Mouse (Mus musculus) forebrain, embryonic 15.5 days (tissue): ENCODE data around the gene Gm21981. TPM values are rescaled to one million over a fixed set of nuclear protein-coding genes. Genes with fewer than 3 reads are reported as not detected.

Experiments
- ATAC-seq: fragments of 200-750 bp; cut with Nextera tagmentation; replicated peaks from 2 replicates; pipeline ENCODE4 v1.8.0; 2017; ENCODE audit warnings: mild to moderate bottlenecking, moderate TSS enrichment, moderate library complexity
- H3K27ac ChIP-seq: fragments of 300-500 bp; sonication (generic); replicated peaks from 2 replicates; pipeline ENCODE4 v1.5.1; 2015; ENCODE audit warnings: mild to moderate bottlenecking, inconsistent platforms
- H3K27me3 ChIP-seq: fragments of 300-500 bp; sonication (generic); 2 replicates; pipeline ENCODE4 v1.6.1; 2015; ENCODE audit warnings: inconsistent platforms
- H3K36me3 ChIP-seq: fragments of 300-500 bp; sonication (generic); 2 replicates; pipeline ENCODE4 v1.6.1; 2015; ENCODE audit warnings: mild to moderate bottlenecking, inconsistent platforms
- H3K4me1 ChIP-seq: fragments of 300-500 bp; sonication (generic); 2 replicates; pipeline ENCODE4 v1.6.1; 2015; ENCODE audit warnings: inconsistent platforms
- H3K4me2 ChIP-seq: fragments of 300-500 bp; sonication (generic); replicated peaks from 2 replicates; pipeline ENCODE4 v1.6.1; 2015; ENCODE audit warnings: mild to moderate bottlenecking, inconsistent platforms
- H3K4me3 ChIP-seq: fragments of 300-500 bp; sonication (generic); 2 replicates; pipeline ENCODE4 v1.5.1; 2015; ENCODE audit warnings: mild to moderate bottlenecking, inconsistent platforms
- H3K9ac ChIP-seq: fragments of 300-500 bp; sonication (generic); replicated peaks from 2 replicates; pipeline ENCODE4 v1.6.1; 2015; ENCODE audit warnings: mild to moderate bottlenecking, inconsistent platforms
- H3K9me3 ChIP-seq: fragments of 300-500 bp; sonication (generic); 2 replicates; pipeline ENCODE4 v1.6.1; 2016; ENCODE audit warnings: inconsistent platforms
- WGBS: fragments of 180-500 bp; shearing (Covaris S2); methylation state at CpG from one replicate; pipeline ENCODE4 v1.1.7; 2015; ENCODE audit warnings: mixed read lengths; 5-methylcytosine and 5-hydroxymethylcytosine counted together
- polyA plus RNA-seq: library from polyadenylated mRNA; unstranded; fragments of >200 nt; fragmentation: Nextera tagmentation; extraction: Ambion mirVana; gene quantifications from 2 replicates; pipeline ENCODE4 v1.2.1, GENCODE M21; 2015

Gene Gm21981
- polyA plus RNA-seq: 0.33 and 0.73 TPM in 2 replicates

GRCm38 (mm10) chr17:47694442-47694502 is at the start of gene Gm21981:
Gene Gm21981, minus strand, starts transcription at chr17:47694455.
- Histone ChIP-seq H3K27me3 (no peaks in the 10 kb centered on the region), H3K4me1 (peaks cover 21% of the 10 kb centered on the region), H3K9me3 (no peaks in the 10 kb centered on the region), H3K36me3 (no peaks in the 10 kb centered on the region), H3K27ac (peak within 1 kb of the TSS; percentile 32), H3K4me2 (peak within 1 kb of the TSS; percentile 82), H3K4me3 (peak within 1 kb of the TSS; percentile 60), H3K9ac (peak within 1 kb of the TSS; percentile 66)
- 0% methylated on average over 3 of the region's 3 CpGs for WGBS
- no peak for ATAC-seq

DNA sequence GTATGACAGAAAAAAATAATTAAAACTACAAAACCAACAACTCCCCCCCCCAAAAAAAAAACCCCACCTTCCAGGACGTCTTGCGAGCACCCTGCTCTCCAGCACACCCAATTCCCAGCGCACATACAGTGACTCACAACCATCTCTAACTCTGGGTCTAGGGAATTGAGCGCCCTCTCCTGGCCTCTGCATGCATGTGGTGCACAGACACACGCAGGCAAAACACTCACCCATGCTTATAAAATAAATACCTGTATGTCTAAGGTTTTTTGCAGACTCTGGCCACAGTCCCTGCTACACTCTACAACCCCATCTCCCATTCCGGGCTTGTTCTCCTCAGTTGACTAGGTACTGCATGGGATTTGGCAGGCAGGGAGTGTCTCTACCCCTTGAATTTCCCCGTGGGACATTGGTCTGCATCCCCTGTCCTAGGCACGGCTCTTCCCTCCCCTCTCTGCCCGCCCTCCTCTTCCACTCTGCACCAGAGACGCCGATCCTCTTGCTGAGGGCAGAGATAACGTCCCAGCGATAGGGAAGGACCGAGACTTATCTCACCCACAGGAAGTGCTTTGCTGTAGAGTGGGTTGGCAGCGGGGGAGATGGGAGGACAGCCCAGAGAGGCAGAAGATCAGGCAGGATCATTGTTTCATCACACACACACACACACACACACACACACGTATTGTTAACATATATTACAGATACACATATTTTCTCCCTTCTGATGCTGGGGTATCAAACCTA is 48.9 kb upstream of the Gm21981 start:
- Histone ChIP-seq H3K36me3 (no peaks in the 10 kb centered on the region), H3K9ac (no peak overlapping the region), H3K9me3 (no peaks in the 10 kb centered on the region), H3K27me3 (peaks cover 17% of the 10 kb centered on the region), H3K4me3 (no peak overlapping the region), H3K27ac (no peak overlapping the region), H3K4me1 (peaks cover 7% of the 10 kb centered on the region), H3K4me2 (no peak overlapping the region)
- WGBS: 51% methylated on average over 16 of the region's 16 CpGs
- ATAC-seq: no peak

- 56% methylated on average over 2 of the region's 2 CpGs for WGBS
- Histone ChIP-seq H3K36me3 (no peaks in the 10 kb centered on the region), H3K9me3 (no peaks in the 10 kb centered on the region), H3K27ac (no peak overlapping the region), H3K4me2 (no peak overlapping the region), H3K4me3 (no peak overlapping the region), H3K9ac (no peak overlapping the region), H3K27me3 (peaks cover 29% of the 10 kb centered on the region), H3K4me1 (peaks cover 19% of the 10 kb centered on the region)
- ATAC-seq: no peak
These were observed 45.9 kb upstream of the Gm21981 start for GRCm38 (mm10) chr17:47740186-47740585.

- peak overlapping the region; percentile 66 for H3K4me3 ChIP-seq
- 8% methylated on average over 20 of the region's 20 CpGs for WGBS
- H3K9me3 ChIP-seq: no peaks in the 10 kb centered on the region
- no peak overlapping the region for H3K27ac ChIP-seq
- no peak for ATAC-seq
- H3K27me3 ChIP-seq: peaks cover 29% of the 10 kb centered on the region
- H3K36me3 ChIP-seq: no peaks in the 10 kb centered on the region
- H3K4me1 ChIP-seq: peaks cover 19% of the 10 kb centered on the region
- no peak overlapping the region for H3K9ac ChIP-seq
- H3K4me2 ChIP-seq: peak overlapping the region; percentile 99
These were observed 44.9 kb upstream of the Gm21981 start for GRCm38 (mm10) chr17:47738879-47739798.

DNA sequence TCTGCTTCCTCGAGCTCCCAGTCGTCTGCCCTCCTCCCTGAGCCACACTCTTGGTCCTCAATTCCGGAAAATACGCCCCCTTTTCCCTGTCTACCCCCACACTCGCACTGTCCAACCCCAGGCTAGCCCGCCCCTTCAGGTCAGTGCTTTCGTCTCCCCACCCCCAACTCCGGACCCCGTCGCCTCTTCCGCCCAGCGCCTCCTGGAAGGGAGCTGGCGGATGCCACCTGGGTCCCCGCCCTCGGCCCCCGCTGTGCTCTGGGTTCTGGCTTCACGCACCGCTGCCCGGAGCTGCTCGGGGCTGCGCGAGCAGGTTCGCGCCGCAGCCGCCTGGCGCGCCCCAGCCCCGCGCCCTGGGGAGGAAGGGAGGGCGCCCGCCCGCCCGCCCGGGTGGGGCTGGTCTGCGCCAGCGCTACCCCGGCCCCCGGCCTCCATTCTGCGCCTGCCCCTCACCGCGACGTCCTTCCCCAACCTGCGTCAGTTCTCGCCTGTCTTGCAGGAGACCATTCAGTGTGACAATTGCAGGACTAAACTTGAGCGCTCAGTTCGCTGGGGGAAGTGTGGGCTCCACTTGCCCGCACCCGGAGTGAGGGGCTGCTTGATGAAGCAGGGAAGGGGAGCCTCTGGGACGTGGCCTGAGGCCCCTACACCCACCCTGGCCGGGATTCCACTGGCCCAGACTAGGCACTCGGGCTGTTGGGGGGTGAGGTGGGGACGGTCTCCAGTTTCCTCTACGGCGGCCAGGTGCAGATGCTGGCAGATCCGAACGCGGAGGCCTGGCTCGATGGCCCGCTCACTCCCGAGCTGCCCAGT is 44.0 kb upstream of the Gm21981 start:
- peak; percentile 11 for ATAC-seq
- WGBS: under 1% methylated on average over 60 of the region's 61 CpGs
- Histone ChIP-seq H3K9ac (peak overlapping the region; percentile 27), H3K27me3 (peaks cover 29% of the 10 kb centered on the region), H3K4me3 (peak overlapping the region; percentile 66), H3K9me3 (no peaks in the 10 kb centered on the region), H3K36me3 (no peaks in the 10 kb centered on the region), H3K4me1 (peaks cover 19% of the 10 kb centered on the region), H3K27ac (no peak overlapping the region), H3K4me2 (peak overlapping the region; percentile 99)

- Histone ChIP-seq H3K27me3 (peaks cover 29% of the 10 kb centered on the region), H3K4me2 (peak overlapping the region; percentile 99), H3K36me3 (no peaks in the 10 kb centered on the region), H3K4me1 (peaks cover 19% of the 10 kb centered on the region), H3K27ac (no peak overlapping the region), H3K9ac (peak overlapping the region; percentile 54), H3K4me3 (peak overlapping the region; percentile 66), H3K9me3 (no peaks in the 10 kb centered on the region)
- ATAC-seq: peak; percentile 84
- WGBS: under 1% methylated on average over 48 of the region's 60 CpGs
These were observed 43.2 kb upstream of the Gm21981 start for GRCm38 (mm10) chr17:47737271-47738065.

- ATAC-seq: peak; percentile 89
- no peaks in the 10 kb centered on the region for H3K9me3 ChIP-seq
- peak within 1 kb of the TSS; percentile 54 for H3K9ac ChIP-seq
- H3K4me1 ChIP-seq: peaks cover 19% of the 10 kb centered on the region
- no peak within 1 kb of the TSS for H3K27ac ChIP-seq
- WGBS: under 1% methylated on average over 47 of the region's 47 CpGs
- H3K36me3 ChIP-seq: no peaks in the 10 kb centered on the region
- H3K4me3 ChIP-seq: peak within 1 kb of the TSS; percentile 66
- H3K4me2 ChIP-seq: peak within 1 kb of the TSS; percentile 99
- peaks cover 29% of the 10 kb centered on the region for H3K27me3 ChIP-seq
These were observed 42.6 kb upstream of the Gm21981 start, which contains the start of gene Tfeb for GRCm38 (mm10) chr17:47736856-47737255. Gene Tfeb, plus strand, starts transcription at chr17:47737030.

DNA sequence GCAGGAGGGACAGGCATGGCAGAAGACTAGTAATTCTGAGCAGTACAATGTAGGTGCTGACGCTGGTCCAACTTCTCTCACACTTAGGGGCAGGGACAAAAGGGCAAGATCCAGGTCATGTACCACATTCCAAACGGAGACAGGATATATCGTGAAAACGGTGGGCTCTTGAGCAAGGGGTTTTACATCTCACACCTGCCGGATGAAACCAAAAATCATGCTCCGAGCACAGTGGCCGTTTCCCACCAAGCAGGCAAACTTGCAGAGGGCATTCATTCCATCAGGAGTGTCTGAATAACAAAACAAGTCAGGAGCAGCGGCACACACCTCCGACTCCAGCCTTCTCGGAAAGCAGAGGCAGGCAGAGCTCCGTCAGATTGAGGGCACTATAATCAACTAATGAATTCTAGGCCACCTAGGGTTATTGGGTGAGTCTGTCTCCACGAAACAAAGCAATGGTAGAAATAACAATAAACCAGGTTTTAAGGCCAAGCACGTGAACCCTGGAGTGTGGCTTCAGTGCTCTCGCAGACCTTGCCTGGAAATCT is 41.4 kb upstream of the Gm21981 start:
- Histone ChIP-seq H3K4me2 (no peak overlapping the region), H3K27ac (no peak overlapping the region), H3K36me3 (no peaks in the 10 kb centered on the region), H3K27me3 (peaks cover 29% of the 10 kb centered on the region), H3K9ac (no peak overlapping the region), H3K9me3 (no peaks in the 10 kb centered on the region), H3K4me3 (no peak overlapping the region), H3K4me1 (peaks cover 19% of the 10 kb centered on the region)
- 76% methylated on average over 14 of the region's 14 CpGs for WGBS
- ATAC-seq: no peak

- Histone ChIP-seq H3K36me3 (no peaks in the 10 kb centered on the region), H3K4me1 (no peaks in the 10 kb centered on the region), H3K9me3 (no peaks in the 10 kb centered on the region), H3K27ac (no peak overlapping the region), H3K9ac (no peak overlapping the region), H3K4me2 (no peak overlapping the region), H3K4me3 (no peak overlapping the region), H3K27me3 (no peaks in the 10 kb centered on the region)
- ATAC-seq: no peak
- 53% methylated on average over 24 of the region's 24 CpGs for WGBS
These were observed 36.6 kb upstream of the Gm21981 start for GRCm38 (mm10) chr17:47730633-47731575.

DNA sequence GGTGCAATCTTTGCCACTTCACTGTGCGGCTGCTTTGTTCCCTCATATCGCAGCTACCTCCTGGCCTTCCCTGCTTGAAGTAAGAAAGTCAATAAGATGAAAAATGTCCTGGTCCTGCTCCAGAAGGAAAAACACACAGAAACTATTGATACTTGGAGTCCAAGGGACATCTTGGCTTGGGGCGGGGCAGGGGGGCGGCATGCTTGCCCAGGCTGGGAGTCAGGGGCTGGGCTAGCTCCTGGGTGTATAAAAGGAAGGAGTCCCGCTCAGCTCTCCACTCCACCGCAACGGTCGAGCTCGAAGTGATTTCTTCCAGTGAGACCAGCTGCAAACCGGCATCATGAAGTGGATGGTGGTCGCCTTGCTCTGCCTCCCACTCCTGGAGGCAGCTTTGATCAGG is 32.3 kb upstream of the Gm21981 start, which contains the start of gene Pgc:
TSS of gene Pgc (plus strand) at position 277 of the 400 bp plus-strand sequence.
- no peak for ATAC-seq
- H3K27me3 ChIP-seq: no peaks in the 10 kb centered on the region
- H3K4me1 ChIP-seq: no peaks in the 10 kb centered on the region
- no peak within 1 kb of the TSS for H3K4me3 ChIP-seq
- H3K9ac ChIP-seq: no peak within 1 kb of the TSS
- no peaks in the 10 kb centered on the region for H3K9me3 ChIP-seq
- WGBS: 86% methylated on average over 11 of the region's 11 CpGs
- H3K27ac ChIP-seq: no peak within 1 kb of the TSS
- H3K36me3 ChIP-seq: no peaks in the 10 kb centered on the region
- H3K4me2 ChIP-seq: no peak within 1 kb of the TSS
